Mouse (Mus musculus): ENCODE data around the gene Mpdu1.

DNA sequence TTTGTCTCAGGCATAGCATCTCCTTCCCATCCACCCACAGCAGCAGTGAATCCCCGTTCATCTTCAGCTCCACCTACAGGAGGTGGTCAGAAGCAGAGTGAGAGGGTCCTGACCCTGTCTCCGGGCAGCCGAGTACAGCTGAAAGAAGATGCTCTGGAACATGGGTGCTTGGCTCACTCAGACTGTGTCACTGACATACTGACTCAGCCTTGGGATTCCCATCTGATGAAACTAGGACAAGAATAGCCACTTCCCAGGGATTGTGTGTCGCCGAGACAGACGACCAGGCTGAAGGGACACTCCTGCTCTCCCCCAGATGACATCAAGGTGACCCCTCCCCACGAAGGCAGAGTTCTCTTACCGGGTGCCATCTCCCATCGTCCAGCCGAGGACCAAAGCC, 45.7 kb downstream of the Mpdu1 start:
- TF ChIP-seq CTCF (IDR thresholded peaks at IDR 0.05; ENCODE audit: borderline replicate concordance, control insufficient read depth, extremely low read depth, insufficient read depth, low read length, poor library complexity) (no peak), POLR2A (IDR thresholded peaks at IDR 0.05; ENCODE audit: control insufficient read depth, extremely low read depth, insufficient read depth, low read length, poor library complexity) (no peak)
